Mouse (Mus musculus) heart, embryonic 11.5 days (tissue): ENCODE measurements around the gene Hist1h2br. TPM values are rescaled to one million over a fixed set of nuclear protein-coding genes. Genes with fewer than 3 reads are reported as not detected.
A peak's percentile ranks its signal among the peaks of the same experiment; 100 is the strongest.
"Not testable (repeated sequence)": the region's sequence is repeated elsewhere in the genome, so short reads cannot be mapped to it uniquely, and the experiment has no call there.

Experiments used
- ATAC-seq: fragments of 200-750 bp; cut with Nextera tagmentation; replicated peaks from 2 replicates; pipeline ENCODE4 v1.8.0; 2017; ENCODE audit warnings: moderate library complexity; ENCODE audit not compliant: insufficient number of reproducible peaks, low FRiP score, low TSS enrichment
- H3K27ac ChIP-seq: fragments of 300-500 bp; sonication (generic); 2 replicates; pipeline ENCODE4 v1.5.1; 2014; ENCODE audit warnings: mild to moderate bottlenecking, low read depth, low read length
- H3K27me3 ChIP-seq: fragments of 300-500 bp; sonication (generic); 2 replicates; pipeline ENCODE4 v1.6.1; 2014; ENCODE audit warnings: mild to moderate bottlenecking, low read length, mixed read lengths; ENCODE audit not compliant: control insufficient read depth, insufficient read depth
- H3K36me3 ChIP-seq: fragments of 300-500 bp; sonication (generic); 2 replicates; pipeline ENCODE4 v1.6.1; 2014; ENCODE audit warnings: mild to moderate bottlenecking, low read length, moderate library complexity, mixed read lengths; ENCODE audit not compliant: control insufficient read depth, insufficient read depth
- H3K4me1 ChIP-seq: fragments of 300-500 bp; sonication (generic); 2 replicates; pipeline ENCODE4 v1.6.1; 2014; ENCODE audit warnings: low read length; ENCODE audit not compliant: control insufficient read depth, insufficient read depth
- H3K4me2 ChIP-seq: fragments of 300-500 bp; sonication (generic); 2 replicates; pipeline ENCODE4 v1.6.1; 2014; ENCODE audit warnings: mild to moderate bottlenecking, moderate library complexity
- H3K4me3 ChIP-seq: fragments of 300-500 bp; sonication (generic); 2 replicates; pipeline ENCODE4 v1.5.1; 2014; ENCODE audit warnings: low read depth, low read length
- H3K9ac ChIP-seq: fragments of 300-500 bp; sonication (generic); 2 replicates; pipeline ENCODE4 v1.6.1; 2014; ENCODE audit warnings: mild to moderate bottlenecking, low read depth, low read length, moderate library complexity
- H3K9me3 ChIP-seq: fragments of 300-500 bp; sonication (generic); replicated peaks from 2 replicates; pipeline ENCODE4 v1.6.1; 2016; ENCODE audit warnings: low read length; ENCODE audit not compliant: control insufficient read depth
- WGBS: fragments of 180-500 bp; shearing (Covaris S2); extraction: QIAGEN DNeasy Blood & Tissue Kit; methylation state at CpG from one replicate; pipeline ENCODE4 v1.1.7; 2014; ENCODE audit not compliant: insufficient replicate concordance; 5-methylcytosine and 5-hydroxymethylcytosine counted together
- polyA plus RNA-seq: library from polyadenylated mRNA; unstranded; fragments of >200 nt; fragmentation: Nextera tagmentation; extraction: Ambion mirVana; gene quantifications from 2 replicates; pipeline ENCODE4 v1.2.1, GENCODE M21; 2014

Hist1h2br gene
- 10.3 and 12.3 TPM in 2 replicates for polyA plus RNA-seq

DNA sequence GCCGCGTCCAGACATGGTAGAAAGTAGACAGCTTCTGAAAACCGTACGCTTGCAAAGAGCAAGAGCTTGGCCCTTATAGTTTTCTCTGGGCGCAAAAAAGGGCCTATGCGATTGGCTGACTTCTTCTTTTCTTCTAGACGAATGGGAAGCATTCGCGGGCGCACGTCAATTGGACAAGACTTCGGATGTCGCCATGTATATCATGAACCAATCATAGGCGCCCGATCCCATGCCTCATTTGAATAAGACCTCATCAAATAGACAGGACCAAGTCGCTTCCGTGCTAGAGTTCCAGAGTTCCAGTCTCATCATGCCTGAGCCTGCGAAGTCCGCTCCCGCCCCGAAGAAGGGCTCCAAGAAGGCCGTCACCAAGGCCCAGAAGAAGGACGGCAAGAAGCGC lies at the start of gene Hist1h2br, which contains the start of gene Hist1h2ap:
Gene Hist1h2br, plus strand, starts transcription at position 283 of the 400 bp plus-strand sequence.
Gene Hist1h2ap, minus strand, starts transcription at position 47 of the 400 bp plus-strand sequence.
- not testable (repeated sequence) for H3K4me2 ChIP-seq, H3K36me3 ChIP-seq, H3K4me1 ChIP-seq, H3K27me3 ChIP-seq, H3K9me3 ChIP-seq, H3K9ac ChIP-seq, H3K27ac ChIP-seq, H3K4me3 ChIP-seq
- WGBS, result no CpG with 5 or more reads among the region's 24 CpGs
- peak; percentile 89 for ATAC-seq

GRCm38 (mm10) chr13:21784311-21784710 lies 49.2 kb upstream of the Hist1h2br start:
- H3K4me3 ChIP-seq, result no peak overlapping the region
- H3K27ac ChIP-seq, result peak overlapping the region; percentile 82
- peak overlapping the region; percentile 71 for H3K9ac ChIP-seq
- H3K9me3 ChIP-seq, result no peaks in the 10 kb centered on the region
- H3K4me1 ChIP-seq, result peaks cover 13% of the 10 kb centered on the region; the same call in 1 of the 2 replicates
- ATAC-seq, result no peak
- peak overlapping the region; percentile 75 for H3K4me2 ChIP-seq
- 39% methylated on average over 6 of the region's 6 CpGs for WGBS
- H3K27me3 ChIP-seq, result no peaks in the 10 kb centered on the region
- no peaks in the 10 kb centered on the region for H3K36me3 ChIP-seq

GRCm38 (mm10) chr13:21786189-21786898 lies 47.2 kb upstream of the Hist1h2br start:
- Histone ChIP-seq H3K9ac (peak overlapping the region; percentile 69; the same call in 1 of the 2 replicates), H3K27ac (peak overlapping the region; percentile 84), H3K36me3 (no peaks in the 10 kb centered on the region), H3K4me1 (peaks cover 16% of the 10 kb centered on the region), H3K4me3 (peak overlapping the region; percentile 39), H3K9me3 (no peaks in the 10 kb centered on the region), H3K4me2 (peak overlapping the region; percentile 61), H3K27me3 (no peaks in the 10 kb centered on the region)
- no peak for ATAC-seq
- WGBS, result 9% methylated on average over 8 of the region's 8 CpGs

DNA sequence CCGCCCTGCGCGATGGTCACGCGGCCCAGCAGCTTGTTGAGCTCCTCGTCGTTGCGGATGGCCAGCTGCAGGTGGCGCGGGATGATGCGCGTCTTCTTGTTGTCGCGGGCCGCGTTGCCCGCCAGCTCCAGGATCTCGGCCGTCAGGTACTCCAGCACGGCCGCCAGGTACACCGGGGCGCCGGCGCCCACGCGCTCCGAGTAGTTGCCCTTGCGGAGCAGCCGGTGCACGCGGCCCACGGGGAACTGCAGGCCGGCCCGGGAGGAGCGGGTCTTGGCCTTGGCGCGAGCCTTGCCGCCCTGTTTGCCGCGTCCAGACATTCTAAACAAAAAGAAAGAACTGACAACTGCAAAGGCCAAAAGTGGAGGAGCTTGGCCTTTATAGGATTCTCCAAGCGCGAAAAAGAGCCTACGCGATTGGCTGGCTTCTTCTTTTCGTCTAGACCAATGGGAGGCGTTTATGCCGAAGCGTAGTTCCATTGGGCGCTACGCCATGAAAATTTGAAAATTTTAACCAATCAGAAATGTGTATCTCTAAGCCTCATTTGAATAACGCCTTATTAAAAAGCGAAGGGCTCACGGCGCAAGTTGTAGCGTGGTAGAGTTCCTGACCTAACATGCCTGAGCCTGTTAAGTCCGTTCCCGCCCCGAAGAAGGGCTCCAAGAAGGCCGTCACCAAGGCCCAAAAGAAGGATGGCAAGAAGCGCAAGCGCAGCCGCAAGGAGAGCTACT lies 46.5 kb upstream of the Hist1h2br start, which contains the start of the genes Hist1h2an and Hist1h2bp:
Gene Hist1h2an, minus strand, starts transcription at position 320 of the 731 bp plus-strand sequence.
Gene Hist1h2bp, plus strand, starts transcription at position 563 of the 731 bp plus-strand sequence.
- H3K27ac ChIP-seq, result peak within 1 kb of the TSS; percentile 84
- peak within 1 kb of the TSS; percentile 61 for H3K4me2 ChIP-seq
- H3K9ac ChIP-seq, result peak within 1 kb of the TSS; percentile 69; the same call in 1 of the 2 replicates
- not testable (repeated sequence) for H3K9me3 ChIP-seq, H3K27me3 ChIP-seq, H3K36me3 ChIP-seq
- H3K4me3 ChIP-seq, result peak within 1 kb of the TSS; percentile 39
- WGBS, result under 1% methylated on average over 38 of the region's 63 CpGs
- H3K4me1 ChIP-seq, result peaks cover 16% of the 10 kb centered on the region
- peak; percentile 95 for ATAC-seq

- Histone ChIP-seq H3K4me2 (peak overlapping the region; percentile 60), H3K4me1 (peaks cover 12% of the 10 kb centered on the region), H3K9ac (peak overlapping the region; percentile 54; the same call in 1 of the 2 replicates), H3K9me3 (no peaks in the 10 kb centered on the region), H3K4me3 (peak overlapping the region; percentile 27), H3K36me3 (no peaks in the 10 kb centered on the region), H3K27ac (peak overlapping the region; percentile 79), H3K27me3 (no peaks in the 10 kb centered on the region)
- 29% methylated on average over 13 of the region's 21 CpGs for WGBS
- 0 out of 2 replicates have a peak, but pooled peaks have one; percentile 1 for ATAC-seq
Measured at GRCm38 (mm10) chr13:21787760-21788593, 45.6 kb upstream of the Hist1h2br start.

DNA sequence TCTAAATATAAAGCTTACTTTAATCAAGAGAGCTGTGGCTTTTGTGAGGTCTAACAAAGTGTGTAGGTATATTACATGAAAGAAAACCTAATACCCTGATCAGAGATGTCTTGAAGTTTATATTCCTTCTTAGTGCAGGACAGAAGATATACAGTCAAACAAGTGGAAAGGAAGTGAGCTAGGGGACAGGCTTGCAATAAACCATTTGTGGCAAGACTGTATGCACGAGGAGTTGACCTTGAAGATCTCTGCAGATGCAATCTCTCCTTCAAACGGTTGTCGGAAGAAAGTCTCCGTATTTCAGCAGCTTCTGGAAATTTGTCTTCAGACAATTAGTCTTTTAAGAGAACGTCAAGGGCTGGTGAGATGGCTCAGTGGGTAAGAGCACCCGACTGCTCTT lies 43.6 kb upstream of the Hist1h2br start:
- 56% methylated on average over 6 of the region's 6 CpGs for WGBS
- Histone ChIP-seq H3K4me2 (no peak overlapping the region), H3K27ac (no peak overlapping the region), H3K9ac (no peak overlapping the region), H3K9me3 (no peaks in the 10 kb centered on the region), H3K27me3 (no peaks in the 10 kb centered on the region), H3K36me3 (no peaks in the 10 kb centered on the region), H3K4me3 (no peak overlapping the region), H3K4me1 (peaks cover 5% of the 10 kb centered on the region; the same call in 1 of the 2 replicates)
- ATAC-seq, result no peak

DNA sequence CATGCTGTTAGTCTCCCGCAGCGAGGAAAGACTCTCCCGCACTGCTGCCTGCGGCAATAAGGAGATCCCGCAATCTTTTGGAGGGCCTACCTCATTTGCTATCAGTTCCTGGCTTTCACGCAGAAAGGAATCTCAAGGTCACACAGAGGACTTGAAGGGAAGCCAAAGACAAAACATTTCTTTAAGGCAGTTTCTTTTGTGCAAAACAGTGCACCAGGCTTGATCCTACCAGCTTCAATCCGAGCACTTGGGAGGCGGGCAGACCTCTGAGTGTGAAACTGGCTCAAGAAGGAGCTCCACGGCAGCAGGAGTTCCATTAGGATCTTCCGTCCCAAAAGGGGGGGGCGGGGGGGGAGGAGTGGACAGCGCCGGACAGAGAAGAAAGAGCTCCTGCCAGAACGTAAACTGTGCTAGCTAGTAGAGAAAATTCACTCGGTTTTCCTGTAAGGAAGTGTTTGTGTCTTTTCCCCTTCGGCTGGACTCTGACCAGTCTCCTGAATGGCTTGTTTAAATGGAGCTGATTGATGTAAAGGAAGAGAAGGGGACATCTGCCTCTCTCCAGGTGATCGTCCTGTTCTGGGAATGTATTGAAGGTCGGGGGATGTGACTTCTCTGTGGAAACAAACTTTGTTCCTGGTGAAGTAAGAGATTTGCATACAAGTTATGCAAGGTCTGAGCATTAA lies 42.8 kb upstream of the Hist1h2br start:
- no peaks in the 10 kb centered on the region for H3K36me3 ChIP-seq
- H3K4me3 ChIP-seq, result peak overlapping the region; percentile 33
- peak overlapping the region; percentile 69 for H3K9ac ChIP-seq
- H3K9me3 ChIP-seq, result no peaks in the 10 kb centered on the region
- H3K4me2 ChIP-seq, result peak overlapping the region; percentile 68
- no peak for ATAC-seq
- H3K27ac ChIP-seq, result 0 out of 2 replicates have a peak overlapping the region, but pooled peaks have one; percentile 35
- H3K27me3 ChIP-seq, result no peaks in the 10 kb centered on the region
- peaks cover 5% of the 10 kb centered on the region; the same call in 1 of the 2 replicates for H3K4me1 ChIP-seq
- 6% methylated on average over 18 of the region's 18 CpGs for WGBS
